Mouse (Mus musculus): ENCODE measurements around the gene Jazf1. TPM values are rescaled to one million over a fixed set of nuclear protein-coding genes. Genes with fewer than 3 reads are reported as not detected.
A peak's percentile ranks its signal among the peaks of the same experiment; 100 is the strongest.

The Jazf1 gene
- polyA plus RNA-seq, 1 experiment from 2014 or later, result 3.2 TPM

DNA sequence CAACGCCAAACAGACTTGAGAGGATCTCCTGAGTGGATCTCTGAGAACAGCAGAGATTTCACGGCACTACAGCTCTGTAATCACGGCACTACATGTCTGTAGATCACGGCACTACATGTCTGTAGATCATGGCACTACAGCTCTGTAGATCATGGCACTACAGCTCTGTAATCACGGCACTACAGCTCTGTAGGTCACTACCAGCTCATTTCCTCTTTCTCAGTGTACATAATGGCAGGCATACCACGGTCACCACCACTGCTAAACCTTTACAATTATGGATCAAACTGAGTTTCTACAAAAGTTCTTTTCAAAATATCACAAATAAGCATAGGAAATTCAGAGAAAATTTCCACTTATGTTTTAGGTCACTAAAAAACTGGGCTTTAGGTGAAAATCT, 147.7 kb downstream of the Jazf1 start:
- H3K27me3 ChIP-seq (ENCODE audit: insufficient read depth, low read length), result no peaks in the 10 kb centered on the region
- H3K4me1 ChIP-seq (replicated peaks; ENCODE audit: insufficient read depth, low read length), result no peaks in the 10 kb centered on the region
- H3K4me2 ChIP-seq (ENCODE audit: low read length), result no peak overlapping the region
- no peaks in the 10 kb centered on the region for H3K9me3 ChIP-seq (replicated peaks; ENCODE audit: low read length)
- DNase-seq (ENCODE audit: low spot score) (no peak), ATAC-seq (replicated peaks; ENCODE audit: low FRiP score, low read depth) (no peak)
- no peaks in the 10 kb centered on the region for H3K36me3 ChIP-seq (ENCODE audit: insufficient read depth, low read length)
- H3K9ac ChIP-seq (ENCODE audit: low read depth, low read length), result no peak overlapping the region
- TF ChIP-seq CTCF (IDR thresholded peaks at IDR 0.05; ENCODE audit: low read depth), result no peak
- WGBS, result 85% methylated on average over 6 of the region's 6 CpGs
- H3K4me3 ChIP-seq (replicated peaks; ENCODE audit: low read depth, low read length), result no peak overlapping the region
- H3K27ac ChIP-seq, result no peak overlapping the region

GRCm38 (mm10) chr6:52919442-52919841, 149.0 kb downstream of the Jazf1 start:
- Histone ChIP-seq H3K36me3 (ENCODE audit: insufficient read depth, low read length) (no peaks in the 10 kb centered on the region), H3K9me3 (replicated peaks; ENCODE audit: low read length) (no peaks in the 10 kb centered on the region), H3K27ac (no peak overlapping the region), H3K4me3 (replicated peaks; ENCODE audit: low read depth, low read length) (no peak overlapping the region), H3K9ac (ENCODE audit: low read depth, low read length) (no peak overlapping the region), H3K4me2 (ENCODE audit: low read length) (no peak overlapping the region), H3K4me1 (replicated peaks; ENCODE audit: insufficient read depth, low read length) (no peaks in the 10 kb centered on the region), H3K27me3 (ENCODE audit: insufficient read depth, low read length) (no peaks in the 10 kb centered on the region)
- DNase-seq (ENCODE audit: low spot score) (no peak), ATAC-seq (replicated peaks; ENCODE audit: low FRiP score, low read depth) (no peak)
- 67% methylated on average over 7 of the region's 7 CpGs for WGBS
- TF ChIP-seq CTCF (IDR thresholded peaks at IDR 0.05; ENCODE audit: low read depth), result no peak

GRCm38 (mm10) chr6:52918980-52919379, 149.5 kb downstream of the Jazf1 start:
- Histone ChIP-seq H3K36me3 (ENCODE audit: insufficient read depth, low read length) (no peaks in the 10 kb centered on the region), H3K9me3 (replicated peaks; ENCODE audit: low read length) (no peaks in the 10 kb centered on the region), H3K27ac (no peak overlapping the region), H3K4me2 (ENCODE audit: low read length) (no peak overlapping the region), H3K9ac (ENCODE audit: low read depth, low read length) (no peak overlapping the region), H3K4me1 (replicated peaks; ENCODE audit: insufficient read depth, low read length) (no peaks in the 10 kb centered on the region), H3K27me3 (ENCODE audit: insufficient read depth, low read length) (no peaks in the 10 kb centered on the region), H3K4me3 (replicated peaks; ENCODE audit: low read depth, low read length) (no peak overlapping the region)
- TF ChIP-seq CTCF (IDR thresholded peaks at IDR 0.05; ENCODE audit: low read depth), result peak; percentile 98
- ATAC-seq (replicated peaks; ENCODE audit: low FRiP score, low read depth), result peak; percentile 59; the same call in 1 of the 2 replicates
- 4% methylated on average over 2 of the region's 2 CpGs for WGBS
- peak; percentile 91 for DNase-seq (ENCODE audit: low spot score)

- Histone ChIP-seq H3K4me2 (ENCODE audit: low read length) (no peak overlapping the region), H3K36me3 (ENCODE audit: insufficient read depth, low read length) (no peaks in the 10 kb centered on the region), H3K27me3 (ENCODE audit: insufficient read depth, low read length) (no peaks in the 10 kb centered on the region), H3K27ac (no peak overlapping the region), H3K9ac (ENCODE audit: low read depth, low read length) (no peak overlapping the region), H3K9me3 (replicated peaks; ENCODE audit: low read length) (no peaks in the 10 kb centered on the region), H3K4me3 (replicated peaks; ENCODE audit: low read depth, low read length) (no peak overlapping the region), H3K4me1 (replicated peaks; ENCODE audit: insufficient read depth, low read length) (no peaks in the 10 kb centered on the region)
- ATAC-seq (replicated peaks; ENCODE audit: low FRiP score, low read depth), result no peak
- 78% methylated on average over 4 of the region's 4 CpGs for WGBS
- no peak for TF ChIP-seq CTCF (IDR thresholded peaks at IDR 0.05; ENCODE audit: low read depth)
- no peak for DNase-seq (ENCODE audit: low spot score)
Measured at GRCm38 (mm10) chr6:52917471-52917870, 151.0 kb downstream of the Jazf1 start.

DNA sequence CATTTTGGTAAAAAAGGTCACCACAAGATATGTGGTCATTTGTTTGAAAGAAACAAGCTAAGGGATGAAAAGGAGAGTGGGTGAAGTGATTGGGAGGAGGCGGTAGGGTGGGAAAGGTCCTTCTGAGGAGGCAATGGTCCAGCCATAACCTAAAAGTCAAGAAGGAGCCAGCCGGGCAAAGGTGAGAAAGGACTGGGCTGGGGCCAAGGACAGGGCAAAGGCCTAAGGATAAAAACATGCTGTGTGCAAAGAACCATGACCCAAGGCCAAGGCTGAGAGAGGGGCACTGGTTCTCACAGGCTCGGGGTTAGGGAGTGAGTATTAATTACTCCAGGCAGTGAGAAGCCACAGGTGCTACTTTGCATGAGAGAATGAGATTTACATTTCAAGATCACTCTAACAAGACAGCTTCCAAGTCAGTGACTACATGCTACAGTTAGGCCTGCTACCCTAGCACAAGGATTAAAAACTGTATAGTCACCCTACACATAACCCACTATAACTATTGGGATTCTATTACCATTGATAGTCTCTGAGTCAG, 151.5 kb downstream of the Jazf1 start:
- no peaks in the 10 kb centered on the region for H3K36me3 ChIP-seq (ENCODE audit: insufficient read depth, low read length)
- no peak for ATAC-seq (replicated peaks; ENCODE audit: low FRiP score, low read depth)
- H3K4me3 ChIP-seq (replicated peaks; ENCODE audit: low read depth, low read length), result no peak overlapping the region
- H3K4me2 ChIP-seq (ENCODE audit: low read length), result no peak overlapping the region
- no peaks in the 10 kb centered on the region for H3K4me1 ChIP-seq (replicated peaks; ENCODE audit: insufficient read depth, low read length)
- no peak for TF ChIP-seq CTCF (IDR thresholded peaks at IDR 0.05; ENCODE audit: low read depth)
- H3K9ac ChIP-seq (ENCODE audit: low read depth, low read length), result no peak overlapping the region
- DNase-seq (ENCODE audit: low spot score), result no peak
- WGBS, result 58% methylated on average over 3 of the region's 3 CpGs
- no peak overlapping the region for H3K27ac ChIP-seq
- no peaks in the 10 kb centered on the region for H3K9me3 ChIP-seq (replicated peaks; ENCODE audit: low read length)
- H3K27me3 ChIP-seq (ENCODE audit: insufficient read depth, low read length), result no peaks in the 10 kb centered on the region

DNA sequence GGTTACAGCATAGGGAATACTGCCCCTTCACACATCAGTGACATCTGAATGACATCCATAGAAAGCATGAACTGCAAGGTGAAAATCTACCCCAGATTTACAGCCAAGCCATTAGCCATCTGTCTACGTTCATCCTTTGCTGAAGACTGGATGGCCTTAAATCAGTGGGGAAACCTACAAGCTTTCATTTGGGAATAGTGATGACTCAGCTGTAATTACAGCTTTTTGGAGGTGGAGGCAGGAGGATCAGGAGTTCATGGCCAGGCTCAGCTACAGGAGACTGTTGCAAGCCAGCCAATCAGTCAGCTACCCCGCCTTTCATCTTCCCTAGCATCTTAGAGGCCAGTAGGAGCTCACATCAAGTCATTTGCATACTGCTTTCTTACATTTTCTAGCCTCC, 153.5 kb downstream of the Jazf1 start:
- Histone ChIP-seq H3K4me1 (replicated peaks; ENCODE audit: insufficient read depth, low read length) (no peaks in the 10 kb centered on the region), H3K27me3 (ENCODE audit: insufficient read depth, low read length) (no peaks in the 10 kb centered on the region), H3K9me3 (replicated peaks; ENCODE audit: low read length) (no peaks in the 10 kb centered on the region), H3K4me3 (replicated peaks; ENCODE audit: low read depth, low read length) (no peak overlapping the region), H3K4me2 (ENCODE audit: low read length) (no peak overlapping the region), H3K36me3 (ENCODE audit: insufficient read depth, low read length) (no peaks in the 10 kb centered on the region), H3K9ac (ENCODE audit: low read depth, low read length) (no peak overlapping the region), H3K27ac (no peak overlapping the region)
- ATAC-seq (replicated peaks; ENCODE audit: low FRiP score, low read depth) (no peak), DNase-seq (ENCODE audit: low spot score) (no peak)
- 72% methylated on average over 2 of the region's 2 CpGs for WGBS
- TF ChIP-seq CTCF (IDR thresholded peaks at IDR 0.05; ENCODE audit: low read depth), result no peak

Data from kidney, postnatal 0 days (tissue).